Mouse (Mus musculus) ES-E14 (cell line): Measurements from ENCODE around the gene Ppp2r5c.

Experiments
- CHD2 ChIP-seq: IDR thresholded peaks from 2 replicates; pipeline ENCODE4 v1.6.1; 2014; ENCODE audit warnings: mild to moderate bottlenecking, low read depth, low read length, inconsistent platforms
- ZC3H11A ChIP-seq: IDR thresholded peaks from 2 replicates; pipeline ENCODE4 v1.6.1; 2012; ENCODE audit warnings: low read depth, mild to moderate bottlenecking, inconsistent platforms, low read length, borderline replicate concordance

- TF ChIP-seq CHD2: no peak
- no peak for TF ChIP-seq ZC3H11A
Measured at GRCm38 (mm10) chr12:110436638-110437366, 10.1 kb upstream of the Ppp2r5c start.
